Mouse (Mus musculus) liver, embryonic 11.5 days (tissue): ENCODE results near the gene Phf7. TPM values are rescaled to one million over a fixed set of nuclear protein-coding genes. Genes with fewer than 3 reads are reported as not detected.

Experiments
- ATAC-seq: fragments of 200-750 bp; cut with Nextera tagmentation; replicated peaks from 2 replicates; pipeline ENCODE4 v1.8.0; 2017; ENCODE audit warnings: moderate number of reproducible peaks, mild to moderate bottlenecking, moderate TSS enrichment, moderate library complexity; ENCODE audit not compliant: low FRiP score
- DNase-seq: peaks from one replicate; pipeline ENCODE4 v3.0.0-alpha.2; 2017; ENCODE audit warnings: low spot score
- H3K27ac ChIP-seq: fragments of 300-500 bp; sonication (generic); 2 replicates; pipeline ENCODE4 v1.5.1; 2014; ENCODE audit warnings: mild to moderate bottlenecking, low read depth, low read length, control low read depth
- H3K27me3 ChIP-seq: fragments of 300-500 bp; sonication (generic); replicated peaks from 2 replicates; pipeline ENCODE4 v1.6.1; 2014; ENCODE audit warnings: low read length, mixed read lengths; ENCODE audit not compliant: control insufficient read depth, insufficient read depth
- H3K36me3 ChIP-seq: fragments of 300-500 bp; sonication (generic); 2 replicates; pipeline ENCODE4 v1.6.1; 2014; ENCODE audit warnings: mild to moderate bottlenecking, low read length, moderate library complexity, mixed read lengths; ENCODE audit not compliant: control insufficient read depth, insufficient read depth
- H3K4me1 ChIP-seq: fragments of 300-500 bp; sonication (generic); replicated peaks from 2 replicates; pipeline ENCODE4 v1.6.1; 2014; ENCODE audit warnings: low read length, mixed read lengths; ENCODE audit not compliant: control insufficient read depth, insufficient read depth
- H3K4me2 ChIP-seq: fragments of 300-500 bp; sonication (generic); 2 replicates; pipeline ENCODE4 v1.6.1; 2014; ENCODE audit warnings: mild to moderate bottlenecking, control low read depth, moderate library complexity
- H3K4me3 ChIP-seq: fragments of 300-500 bp; sonication (generic); 2 replicates; pipeline ENCODE4 v1.5.1; 2014; ENCODE audit warnings: low read depth, low read length, control low read depth
- H3K9ac ChIP-seq: fragments of 300-500 bp; sonication (generic); 2 replicates; pipeline ENCODE4 v1.6.1; 2014; ENCODE audit warnings: low read depth, low read length, control low read depth
- H3K9me3 ChIP-seq: fragments of 300-500 bp; sonication (generic); 2 replicates; pipeline ENCODE4 v1.6.1; 2016; ENCODE audit warnings: low read length, inconsistent platforms, mixed read lengths; ENCODE audit not compliant: control insufficient read depth
- WGBS: fragments of 180-500 bp; shearing (Covaris S2); extraction: QIAGEN DNeasy Blood & Tissue Kit; methylation state at CpG from one replicate; pipeline ENCODE4 v1.1.7; 2014; 5-methylcytosine and 5-hydroxymethylcytosine counted together
- polyA plus RNA-seq: library from polyadenylated mRNA; unstranded; fragments of >200 nt; fragmentation: Nextera tagmentation; extraction: Ambion mirVana; gene quantifications from 2 replicates; pipeline ENCODE4 v1.2.1, GENCODE M21; 2014

Phf7 gene
- polyA plus RNA-seq, 1 experiment from 2014 or later, result 15.0 TPM

DNA sequence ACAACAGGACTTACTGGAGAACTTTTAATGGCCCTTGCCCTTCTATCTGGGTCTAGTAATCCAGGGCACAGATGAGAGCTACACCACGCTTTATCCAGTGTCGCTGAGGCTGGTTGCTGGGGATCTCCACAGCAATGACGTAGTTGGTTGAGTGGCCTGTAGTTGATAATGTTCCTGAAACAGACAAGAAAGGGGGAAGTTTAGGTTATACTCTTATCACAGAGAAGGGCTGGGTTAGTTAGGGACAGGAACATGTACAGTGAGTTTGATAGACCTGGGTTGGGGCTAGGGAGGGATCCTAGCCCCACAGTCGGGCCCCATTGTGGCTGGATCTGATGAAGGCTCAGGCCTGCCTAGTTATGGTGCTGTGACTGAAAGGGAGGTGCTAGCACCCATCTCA, 9.3 kb upstream of the Phf7 start:
- Histone ChIP-seq H3K27ac (peak overlapping the region; percentile 91), H3K36me3 (peaks cover 50% of the 10 kb centered on the region), H3K4me3 (peak overlapping the region; percentile 20; the same call in 1 of the 2 replicates), H3K4me2 (peak overlapping the region; percentile 60), H3K9ac (peak overlapping the region; percentile 22; the same call in 1 of the 2 replicates), H3K4me1 (peaks cover 23% of the 10 kb centered on the region), H3K27me3 (no peaks in the 10 kb centered on the region), H3K9me3 (no peaks in the 10 kb centered on the region)
- DNase-seq (no peak), ATAC-seq (peak; percentile 98)
- 53% methylated on average over 4 of the region's 4 CpGs for WGBS

DNA sequence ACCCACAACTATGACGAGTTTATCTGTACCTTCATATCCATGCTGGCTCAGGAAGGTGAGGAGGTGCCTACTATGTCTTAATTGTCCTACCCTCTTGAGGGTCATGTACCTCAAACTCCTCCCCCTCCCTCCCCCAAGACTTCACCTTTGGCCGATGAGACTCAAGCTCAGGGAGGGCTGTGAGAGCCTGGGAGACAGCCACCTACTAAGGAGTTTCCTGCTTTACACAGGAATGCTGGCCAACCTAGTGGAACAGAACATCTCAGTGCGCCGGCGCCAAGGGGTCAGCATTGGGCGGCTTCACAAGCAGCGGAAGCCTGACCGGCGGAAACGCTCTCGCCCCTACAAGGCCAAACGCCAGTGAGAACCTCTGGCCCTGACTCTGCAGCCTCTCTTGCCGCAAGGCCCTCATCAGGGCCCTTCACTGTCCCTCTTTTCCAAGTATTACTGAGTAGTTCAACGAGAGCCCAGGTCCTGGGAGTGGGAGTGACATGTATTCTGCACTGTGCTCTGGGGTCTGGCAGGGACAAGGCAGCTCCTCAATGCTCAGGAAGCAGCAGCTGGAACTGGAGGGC, 7.4 kb upstream of the Phf7 start:
- Histone ChIP-seq H3K27ac (no peak overlapping the region), H3K9me3 (no peaks in the 10 kb centered on the region), H3K27me3 (no peaks in the 10 kb centered on the region), H3K4me1 (peaks cover 23% of the 10 kb centered on the region), H3K36me3 (peaks cover 68% of the 10 kb centered on the region), H3K4me3 (no peak overlapping the region), H3K9ac (no peak overlapping the region), H3K4me2 (no peak overlapping the region)
- ATAC-seq (no peak), DNase-seq (no peak)
- 92% methylated on average over 14 of the region's 14 CpGs for WGBS

DNA sequence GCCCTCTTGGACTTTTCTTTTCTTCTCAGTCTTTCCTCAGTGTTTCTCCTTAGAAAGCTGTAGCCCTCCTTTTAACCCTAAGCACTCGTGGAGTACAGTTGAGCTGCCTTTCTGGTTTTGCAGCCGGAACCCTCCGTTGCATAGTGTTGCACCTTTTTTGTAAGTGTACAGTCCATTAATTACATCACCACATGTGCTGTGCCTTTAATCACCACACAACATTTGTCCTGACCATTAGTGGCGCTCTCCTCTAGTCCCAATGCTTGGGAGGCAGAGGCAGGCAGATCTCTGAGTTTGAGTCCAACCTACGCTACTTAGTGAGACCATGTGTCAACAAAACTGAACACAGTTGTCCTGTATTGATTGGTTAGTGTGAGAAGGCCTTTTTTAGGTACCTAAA, 974 bp upstream of the Phf7 start:
- ATAC-seq, result no peak
- Histone ChIP-seq H3K27me3 (no peaks in the 10 kb centered on the region), H3K9me3 (no peaks in the 10 kb centered on the region), H3K27ac (no peak overlapping the region; the same call in 1 of the 2 replicates), H3K9ac (peak overlapping the region; percentile 81), H3K36me3 (peaks cover 37% of the 10 kb centered on the region), H3K4me1 (peaks cover 14% of the 10 kb centered on the region), H3K4me2 (peak overlapping the region; percentile 81), H3K4me3 (peak overlapping the region; percentile 71)
- no peak for DNase-seq
- 83% methylated on average over 5 of the region's 5 CpGs for WGBS

DNA sequence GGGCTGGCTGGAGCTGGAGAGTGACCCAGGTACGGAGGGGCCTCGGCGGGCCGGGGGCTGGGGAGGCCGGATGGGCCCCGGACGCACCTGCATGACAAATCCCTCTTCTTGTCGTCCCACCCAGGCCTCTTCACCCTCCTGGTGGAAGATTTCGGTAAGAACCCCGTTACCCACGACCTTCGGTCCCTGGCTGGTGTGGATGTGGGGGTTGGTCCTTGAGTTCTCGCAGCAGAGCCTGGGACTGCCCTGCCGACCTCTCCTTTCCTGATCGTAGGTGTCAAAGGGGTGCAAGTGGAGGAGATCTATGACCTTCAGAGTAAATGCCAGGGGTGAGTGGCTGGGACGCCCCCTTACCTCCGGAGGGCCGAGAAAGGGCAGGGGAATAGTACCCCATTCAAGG, 509 bp upstream of the Phf7 start:
- H3K4me2 ChIP-seq, result peak overlapping the region; percentile 81
- H3K36me3 ChIP-seq, result peaks cover 33% of the 10 kb centered on the region
- under 1% methylated on average over 17 of the region's 18 CpGs for WGBS
- ATAC-seq (no peak), DNase-seq (no peak)
- H3K27ac ChIP-seq, result peak overlapping the region; percentile 91
- peak overlapping the region; percentile 81 for H3K9ac ChIP-seq
- peaks cover 14% of the 10 kb centered on the region for H3K4me1 ChIP-seq
- peak overlapping the region; percentile 71 for H3K4me3 ChIP-seq
- no peaks in the 10 kb centered on the region for H3K9me3 ChIP-seq
- no peaks in the 10 kb centered on the region for H3K27me3 ChIP-seq

DNA sequence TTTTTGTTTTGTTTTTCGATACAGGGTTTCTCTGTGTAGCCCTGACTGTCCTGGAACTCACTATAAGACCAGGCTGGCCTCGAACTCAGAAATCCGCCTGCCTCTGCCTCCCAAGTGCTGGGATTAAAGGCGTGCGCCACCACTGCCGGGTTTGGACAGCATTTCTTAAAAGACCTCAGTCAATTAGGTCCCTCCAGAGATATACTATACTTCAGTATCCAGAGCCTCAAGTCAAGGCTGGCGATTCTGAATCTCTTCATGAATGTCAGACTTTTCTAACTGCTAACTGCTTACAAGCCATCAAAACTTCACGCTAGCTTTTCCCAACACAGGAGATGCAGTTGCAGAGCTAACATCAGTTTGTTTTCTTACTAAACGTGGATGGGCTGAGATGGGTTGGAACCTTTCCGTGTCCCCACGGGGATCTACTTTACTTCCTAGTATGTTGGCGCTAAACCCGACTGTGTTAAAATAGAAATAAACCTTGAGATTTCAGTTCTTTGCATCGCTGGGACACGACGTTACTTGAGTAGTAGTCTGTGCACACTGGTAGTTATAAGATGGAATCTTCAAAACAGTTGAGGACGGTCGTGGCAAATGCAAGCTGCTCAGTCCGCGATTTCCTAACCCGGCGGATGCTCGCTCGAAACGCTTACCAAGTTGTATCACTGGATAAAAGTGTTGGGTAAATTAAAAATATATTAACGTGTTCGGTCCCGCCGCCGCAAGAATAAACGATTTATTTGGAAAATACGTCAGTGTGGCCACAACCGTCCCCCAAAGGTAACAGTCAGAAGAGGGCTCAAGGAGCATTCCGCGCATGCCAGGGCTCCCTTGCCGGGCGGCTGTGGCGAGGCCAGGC, 664 bp downstream of the Phf7 start:
- Histone ChIP-seq H3K9ac (peak overlapping the region; percentile 81), H3K9me3 (no peaks in the 10 kb centered on the region), H3K4me2 (peak overlapping the region; percentile 81), H3K36me3 (peaks cover 22% of the 10 kb centered on the region), H3K4me1 (peaks cover 14% of the 10 kb centered on the region), H3K4me3 (peak overlapping the region; percentile 71), H3K27me3 (no peaks in the 10 kb centered on the region), H3K27ac (peak overlapping the region; percentile 91)
- DNase-seq (no peak), ATAC-seq (peak; percentile 87)
- 17% methylated on average over 38 of the region's 38 CpGs for WGBS

DNA sequence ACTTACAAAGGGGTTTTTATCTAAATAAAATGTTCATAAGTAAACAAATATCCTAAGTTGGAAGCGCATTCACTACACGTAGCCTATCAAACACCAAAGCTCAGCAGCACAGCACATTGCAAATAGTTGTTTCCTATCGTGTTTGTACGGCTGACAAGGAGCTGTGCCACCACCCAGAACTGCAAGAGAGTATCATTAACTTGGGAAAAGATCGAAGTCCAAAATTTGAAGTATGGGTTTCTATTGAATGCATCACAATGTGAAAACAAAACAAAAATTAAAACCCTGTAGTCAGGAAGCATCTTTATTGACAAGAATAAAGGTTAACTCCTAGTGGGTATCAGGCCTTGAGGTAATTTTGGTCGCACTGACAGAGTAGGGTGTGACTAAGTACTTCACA, 2.7 kb downstream of the Phf7 start:
- peaks cover 14% of the 10 kb centered on the region for H3K4me1 ChIP-seq
- DNase-seq, result no peak

DNA sequence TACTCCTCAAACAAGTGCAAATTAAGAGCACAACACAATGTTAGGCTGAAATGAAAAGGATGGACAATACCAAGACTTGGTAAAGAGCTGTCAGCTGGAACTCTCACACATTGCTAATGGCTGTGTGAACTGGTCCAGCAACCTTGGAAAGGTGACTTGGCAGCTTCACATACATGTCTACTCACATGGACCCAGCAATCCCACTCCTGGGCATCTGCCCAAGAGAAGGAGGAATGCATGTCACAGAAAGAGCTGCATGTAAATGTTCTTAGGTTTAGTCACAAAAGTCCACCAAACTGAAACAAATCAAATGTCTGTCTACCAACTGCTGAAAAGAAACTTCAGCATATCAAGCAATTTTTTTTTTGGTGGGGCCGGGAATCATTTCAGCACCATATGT, 5.2 kb downstream of the Phf7 start:
- Histone ChIP-seq H3K4me2 (no peak overlapping the region), H3K9me3 (no peaks in the 10 kb centered on the region), H3K27me3 (no peaks in the 10 kb centered on the region), H3K9ac (no peak overlapping the region), H3K4me1 (peaks cover 7% of the 10 kb centered on the region), H3K4me3 (no peak overlapping the region), H3K36me3 (no peaks in the 10 kb centered on the region), H3K27ac (no peak overlapping the region)
- 81% methylated on average over 1 of the region's 1 CpGs for whole genome bisulfite sequencing
- no peak for ATAC-seq
- no peak for DNase-seq

More for the DNA sequence above, 2.7 kb downstream of the Phf7 start:
- 89% methylated on average over 6 of the region's 6 CpGs for WGBS
- ATAC-seq, result no peak
- no peak overlapping the region for H3K4me2 ChIP-seq
- H3K9ac ChIP-seq, result no peak overlapping the region
- H3K36me3 ChIP-seq, result peaks cover 1% of the 10 kb centered on the region; the same call in 1 of the 2 replicates
- no peaks in the 10 kb centered on the region for H3K9me3 ChIP-seq
- H3K27ac ChIP-seq, result no peak overlapping the region
- no peaks in the 10 kb centered on the region for H3K27me3 ChIP-seq
- H3K4me3 ChIP-seq, result no peak overlapping the region

DNA sequence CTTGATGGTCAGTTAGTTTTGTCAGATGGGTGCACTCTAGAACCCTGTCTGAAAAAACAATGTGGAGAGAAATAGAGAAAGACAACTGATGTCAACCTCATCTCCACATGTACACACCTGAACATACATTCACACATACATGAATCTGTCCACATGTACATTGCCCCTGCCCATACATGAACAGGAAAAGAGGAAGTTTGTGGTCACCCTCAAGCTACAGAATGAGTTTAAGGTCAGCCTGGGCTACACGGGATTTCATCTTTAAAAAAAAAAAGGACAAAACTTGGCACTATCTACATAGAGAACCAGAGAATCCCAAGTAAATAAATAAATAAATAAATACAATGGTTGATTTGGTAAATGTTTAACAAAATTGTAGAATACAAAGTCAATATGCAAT, 6.3 kb downstream of the Phf7 start:
- H3K4me3 ChIP-seq, result no peak overlapping the region
- 41% methylated on average over 1 of the region's 1 CpGs for WGBS
- no peaks in the 10 kb centered on the region for H3K9me3 ChIP-seq
- ATAC-seq (no peak), DNase-seq (no peak)
- no peak overlapping the region for H3K9ac ChIP-seq
- no peaks in the 10 kb centered on the region for H3K36me3 ChIP-seq
- no peak overlapping the region for H3K4me2 ChIP-seq
- H3K27me3 ChIP-seq, result no peaks in the 10 kb centered on the region
- H3K4me1 ChIP-seq, result 0 out of 2 replicates have a peak, but pooled peaks cover 3% of the 10 kb centered on the region
- no peak overlapping the region for H3K27ac ChIP-seq
